Mouse (Mus musculus) C2C12 (cell line): ENCODE data around the gene Synm.

Experiments
- CTCF ChIP-seq: IDR thresholded peaks from one replicate; pipeline ENCODE4 v1.5.1; 2011; ENCODE audit not compliant: control insufficient read depth, insufficient read depth, insufficient read length
- MAX ChIP-seq: IDR thresholded peaks from one replicate; pipeline ENCODE4 v1.6.1; 2011; ENCODE audit warnings: mild to moderate bottlenecking, control low read depth
- MYOD1 ChIP-seq: IDR thresholded peaks from one replicate; pipeline ENCODE4 v1.6.1; 2011; ENCODE audit warnings: low read depth; ENCODE audit not compliant: control insufficient read depth, insufficient read length
- MYOG ChIP-seq: IDR thresholded peaks from one replicate; pipeline ENCODE4 v1.6.1; 2011; ENCODE audit not compliant: control insufficient read depth, insufficient read length; ENCODE audit errors: extremely low read depth
- USF1 ChIP-seq: IDR thresholded peaks from one replicate; pipeline ENCODE4 v1.6.1; 2011; ENCODE audit warnings: low read depth, mild to moderate bottlenecking, control low read depth, moderate library complexity

- TF ChIP-seq CTCF (no peak), MYOD1 (no peak), MYOG (no peak), MAX (no peak), USF1 (no peak)
These were observed 63.6 kb downstream of the Synm start for GRCm38 (mm10) chr7:67695906-67696305.
